Mouse (Mus musculus): Measurements from ENCODE around the gene Vps18. TPM values are rescaled to one million over a fixed set of nuclear protein-coding genes. Genes with fewer than 3 reads are reported as not detected.

The Vps18 gene
- total and polyA plus RNA-seq, 3 experiments, result 10.2 to 12.2 (median 12.2) TPM

GRCm38 (mm10) chr2:119262978-119263377 is 25.6 kb upstream of the Vps18 start:
- no peak overlapping the region for H3K27ac ChIP-seq
- no peaks in the 10 kb centered on the region for H3K79me2 ChIP-seq (replicated peaks; ENCODE audit: control insufficient read depth, insufficient read depth, low read length)
- H3K4me3 ChIP-seq, result no peak overlapping the region
- 20% methylated on average over 8 of the region's 8 CpGs for WGBS
- intact Hi-C loops (cut with DNase I), result no loop called here
- TF ChIP-seq POLR2A (IDR thresholded peaks at IDR 0.05; ENCODE audit: insufficient read depth, low read depth, low read length) (no peak), CTCF (IDR thresholded peaks at IDR 0.05) (no peak), EP300 (IDR thresholded peaks at IDR 0.05; ENCODE audit: insufficient read depth, low read depth, low read length) (no peak)
- H3K36me3 ChIP-seq (ENCODE audit: control insufficient read depth, insufficient read depth, low read length), result no peaks in the 10 kb centered on the region
- no peak overlapping the region; the same call in 1 of the 2 replicates for H3K9ac ChIP-seq (ENCODE audit: low read depth, low read length)
- DNase-seq, result peak; percentile 60 to 70
- no peaks in the 10 kb centered on the region for H3K4me1 ChIP-seq (ENCODE audit: control insufficient read depth, insufficient read depth, low read length)
- H3K27me3 ChIP-seq (ENCODE audit: control insufficient read depth, insufficient read depth, low read length), result no peaks in the 10 kb centered on the region

- no peaks in the 10 kb centered on the region for H3K4me1 ChIP-seq (ENCODE audit: control insufficient read depth, insufficient read depth, low read length)
- intact Hi-C loops (cut with DNase I), result no loop called here
- TF ChIP-seq EP300 (IDR thresholded peaks at IDR 0.05; ENCODE audit: insufficient read depth, low read depth, low read length) (no peak), CTCF (IDR thresholded peaks at IDR 0.05) (no peak), POLR2A (IDR thresholded peaks at IDR 0.05; ENCODE audit: insufficient read depth, low read depth, low read length) (no peak)
- no peak overlapping the region for H3K27ac ChIP-seq
- no peak overlapping the region for H3K9ac ChIP-seq (ENCODE audit: low read depth, low read length)
- H3K4me3 ChIP-seq, result no peak overlapping the region
- WGBS, result 64% methylated on average over 5 of the region's 5 CpGs
- H3K27me3 ChIP-seq (ENCODE audit: control insufficient read depth, insufficient read depth, low read length), result no peaks in the 10 kb centered on the region
- DNase-seq, result no peak
- H3K36me3 ChIP-seq (ENCODE audit: control insufficient read depth, insufficient read depth, low read length), result no peaks in the 10 kb centered on the region
- no peaks in the 10 kb centered on the region for H3K79me2 ChIP-seq (replicated peaks; ENCODE audit: control insufficient read depth, insufficient read depth, low read length)
Measured at GRCm38 (mm10) chr2:119263813-119264212, 24.7 kb upstream of the Vps18 start.

- 73% methylated on average over 9 of the region's 9 CpGs for WGBS
- H3K4me3 ChIP-seq, result no peak overlapping the region
- no peak for TF ChIP-seq CTCF (IDR thresholded peaks at IDR 0.05)
- TF ChIP-seq POLR2A (IDR thresholded peaks at IDR 0.05; ENCODE audit: insufficient read depth, low read depth, low read length), result no peak
- no peak for TF ChIP-seq EP300 (IDR thresholded peaks at IDR 0.05; ENCODE audit: insufficient read depth, low read depth, low read length)
- no peak overlapping the region for H3K27ac ChIP-seq
- H3K79me2 ChIP-seq (replicated peaks; ENCODE audit: control insufficient read depth, insufficient read depth, low read length), result no peaks in the 10 kb centered on the region
- DNase-seq, result no peak
- H3K9ac ChIP-seq (ENCODE audit: low read depth, low read length), result no peak overlapping the region
- intact Hi-C loops (cut with DNase I), result no loop called here
- H3K4me1 ChIP-seq (ENCODE audit: control insufficient read depth, insufficient read depth, low read length), result no peaks in the 10 kb centered on the region
- no peaks in the 10 kb centered on the region for H3K36me3 ChIP-seq (ENCODE audit: control insufficient read depth, insufficient read depth, low read length)
- H3K27me3 ChIP-seq (ENCODE audit: control insufficient read depth, insufficient read depth, low read length), result peaks cover 2% of the 10 kb centered on the region
Measured at GRCm38 (mm10) chr2:119270286-119270642, 18.3 kb upstream of the Vps18 start.

- intact Hi-C loops (cut with DNase I), result no loop called here
- peak within 1 kb of the TSS; percentile 46 for H3K4me3 ChIP-seq
- no peak for TF ChIP-seq POLR2A (IDR thresholded peaks at IDR 0.05; ENCODE audit: insufficient read depth, low read depth, low read length)
- TF ChIP-seq EP300 (IDR thresholded peaks at IDR 0.05; ENCODE audit: insufficient read depth, low read depth, low read length), result no peak
- H3K36me3 ChIP-seq (ENCODE audit: control insufficient read depth, insufficient read depth, low read length), result no peaks in the 10 kb centered on the region
- H3K9ac ChIP-seq (ENCODE audit: low read depth, low read length), result peak within 1 kb of the TSS; percentile 54
- peaks cover 2% of the 10 kb centered on the region for H3K27me3 ChIP-seq (ENCODE audit: control insufficient read depth, insufficient read depth, low read length)
- 2% methylated on average over 48 of the region's 49 CpGs for WGBS
- peak in 1 of 2 experiments; percentile 50 for DNase-seq
- no peaks in the 10 kb centered on the region for H3K4me1 ChIP-seq (ENCODE audit: control insufficient read depth, insufficient read depth, low read length)
- no peaks in the 10 kb centered on the region for H3K79me2 ChIP-seq (replicated peaks; ENCODE audit: control insufficient read depth, insufficient read depth, low read length)
- H3K27ac ChIP-seq, result no peak within 1 kb of the TSS
Measured at GRCm38 (mm10) chr2:119270643-119271331, 17.8 kb upstream of the Vps18 start, which contains the start of gene Rhov. Gene Rhov (minus strand): TSS chr2:119271272.

- H3K79me2 ChIP-seq (replicated peaks; ENCODE audit: control insufficient read depth, insufficient read depth, low read length), result no peaks in the 10 kb centered on the region
- no peak for DNase-seq
- no peaks in the 10 kb centered on the region for H3K4me1 ChIP-seq (ENCODE audit: control insufficient read depth, insufficient read depth, low read length)
- H3K36me3 ChIP-seq (ENCODE audit: control insufficient read depth, insufficient read depth, low read length), result no peaks in the 10 kb centered on the region
- H3K27me3 ChIP-seq (ENCODE audit: control insufficient read depth, insufficient read depth, low read length), result peaks cover 2% of the 10 kb centered on the region
- TF ChIP-seq EP300 (IDR thresholded peaks at IDR 0.05; ENCODE audit: insufficient read depth, low read depth, low read length), result no peak
- no peak overlapping the region for H3K9ac ChIP-seq (ENCODE audit: low read depth, low read length)
- intact Hi-C loops (cut with DNase I), result no loop called here
- H3K4me3 ChIP-seq, result no peak overlapping the region
- 76% methylated on average over 1 of the region's 1 CpGs for WGBS
- no peak overlapping the region for H3K27ac ChIP-seq
Measured at GRCm38 (mm10) chr2:119274126-119274525, 14.4 kb upstream of the Vps18 start.

- H3K27ac ChIP-seq, result no peak overlapping the region
- no peaks in the 10 kb centered on the region for H3K4me1 ChIP-seq (ENCODE audit: control insufficient read depth, insufficient read depth, low read length)
- no peaks in the 10 kb centered on the region for H3K79me2 ChIP-seq (replicated peaks; ENCODE audit: control insufficient read depth, insufficient read depth, low read length)
- no peak overlapping the region for H3K4me3 ChIP-seq
- intact Hi-C loops (cut with DNase I), result no loop called here
- H3K9ac ChIP-seq (ENCODE audit: low read depth, low read length), result no peak overlapping the region
- DNase-seq, result no peak
- H3K36me3 ChIP-seq (ENCODE audit: control insufficient read depth, insufficient read depth, low read length), result no peaks in the 10 kb centered on the region
- TF ChIP-seq POLR2A (IDR thresholded peaks at IDR 0.05; ENCODE audit: insufficient read depth, low read depth, low read length), result no peak
- no peak for TF ChIP-seq CTCF (IDR thresholded peaks at IDR 0.05)
- TF ChIP-seq EP300 (IDR thresholded peaks at IDR 0.05; ENCODE audit: insufficient read depth, low read depth, low read length), result no peak
- no peaks in the 10 kb centered on the region for H3K27me3 ChIP-seq (ENCODE audit: control insufficient read depth, insufficient read depth, low read length)
- 72% methylated on average over 7 of the region's 7 CpGs for WGBS
Measured at GRCm38 (mm10) chr2:119276926-119277325, 11.6 kb upstream of the Vps18 start.

Measured in heart, adult 2 months (tissue).